Comparison of ENCODE assay signal across 21 mouse cellular contexts in the genomic region with DNA sequence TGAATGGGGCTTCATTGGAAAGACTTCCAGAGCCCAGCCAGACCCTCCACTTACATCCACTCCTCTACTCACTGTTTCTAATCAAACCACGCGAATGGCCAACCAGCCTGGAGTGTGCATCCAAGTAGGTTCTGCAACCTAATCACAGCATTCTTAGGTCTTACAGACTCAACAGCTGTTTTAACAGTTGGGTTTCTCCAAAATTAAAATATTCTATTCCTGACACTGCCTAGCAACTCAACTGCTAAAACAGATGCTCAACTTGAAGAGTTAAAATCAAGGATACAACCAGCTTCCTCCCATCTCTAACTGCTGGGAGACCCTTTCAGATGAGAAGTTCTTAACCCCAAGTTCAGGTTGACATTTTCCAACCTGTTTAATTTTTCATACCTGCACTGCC.
DNase-seq lines count a peak whose midpoint lies in the region; ATAC-seq and TF ChIP-seq lines count a peak whose summit lies in the region.
"Had no signal": no experiment of that assay in that cellular context is flagged by ENCODE, and none has a peak within 500 bp of the region (broad histone marks: within the 10 kb centered on the region; RNA-seq: fewer than 3 reads in every experiment).

No protein-coding gene starts in this region.

- no peak for DNase-seq in forebrain, postnatal 0 days
- DNase-seq in forebrain, embryonic 11.5 days (ENCODE audit: low spot score) = no peak
- peak; percentile 4 for DNase-seq in layer of hippocampus, adult 11-12 months (ENCODE audit: low spot score)
- no peak for DNase-seq in layer of hippocampus, postnatal 36 days
- peak; percentile 13 to 40 for DNase-seq in left cerebral cortex, postnatal 25 days (ENCODE audit: low spot score in 2 of 2)
- no peak for DNase-seq in left cerebral cortex, adult 2 months (ENCODE audit: extremely low spot score in 1 of 2, low spot score in 2 of 2)
- DNase-seq in brain, adult 2 months (ENCODE audit: low read depth, low spot score) = peak; percentile 45
- DNase-seq in lung, postnatal 25 days (ENCODE audit: low spot score) = no peak
- DNase-seq: adrenal gland, adult 8-10 months; adrenal gland, postnatal 25 days; cerebellum, adult 18-20 months; cerebellum, adult 9-10 months; cerebellum, postnatal 14 days; gastrocnemius, adult 2 months; gastrocnemius, postnatal 14 days had no signal

- 0 out of 2 replicates have a peak, but pooled peaks cover 5% of the 10 kb centered on the region for H3K4me1 ChIP-seq in forebrain, postnatal 0 days (ENCODE audit: insufficient read depth)
- H3K4me1 ChIP-seq in forebrain, embryonic 11.5 days (replicated peaks; ENCODE audit: control insufficient read depth, insufficient read depth, low read length) = no peaks in the 10 kb centered on the region
- H3K4me1 ChIP-seq: hindbrain, embryonic 12.5 days; hindbrain, embryonic 15.5 days had no signal

- no peak overlapping the region for H3K27ac ChIP-seq in forebrain, postnatal 0 days (ENCODE audit: low read depth, low read length)
- no peak overlapping the region for H3K27ac ChIP-seq in forebrain, embryonic 11.5 days (ENCODE audit: low read depth, low read length)
- no peak overlapping the region for H3K27ac ChIP-seq in left cerebral cortex, adult 2 months
- H3K27ac ChIP-seq: forebrain, embryonic 10.5 days; gastrocnemius, adult 2 months; hindbrain, embryonic 12.5 days; hindbrain, embryonic 15.5 days had no signal

- H3K9ac ChIP-seq in forebrain, postnatal 0 days = no peak overlapping the region
- no peak overlapping the region for H3K9ac ChIP-seq in forebrain, embryonic 11.5 days (ENCODE audit: low read length)
- H3K9ac ChIP-seq: hindbrain, embryonic 12.5 days; hindbrain, embryonic 15.5 days had no signal

- 61% methylated on average over 2 of the region's 2 CpGs for WGBS in forebrain, postnatal 0 days
- WGBS in forebrain, embryonic 11.5 days = 79% methylated on average over 2 of the region's 2 CpGs

- H3K4me3 ChIP-seq in forebrain, postnatal 0 days (ENCODE audit: low read depth, low read length) = no peak overlapping the region
- H3K4me3 ChIP-seq in forebrain, embryonic 11.5 days (ENCODE audit: low read depth, low read length) = no peak overlapping the region
- no peak overlapping the region for H3K4me3 ChIP-seq in left cerebral cortex, adult 2 months
- H3K4me3 ChIP-seq: forebrain, embryonic 10.5 days; gastrocnemius, adult 2 months; hindbrain, embryonic 12.5 days; hindbrain, embryonic 15.5 days had no signal

- intact Hi-C loops in left cerebral cortex, postnatal 25 days (cut with DNase I) = loop anchor here (2.0 kb wide), 1 partner anchor 28 kb away; no protein-coding TSS in a partner anchor
- intact Hi-C loops in left cerebral cortex, adult 2 months (cut with DNase I) = no loop called here

- no peaks in the 10 kb centered on the region for H3K27me3 ChIP-seq in forebrain, postnatal 0 days (ENCODE audit: insufficient read depth, low read length)
- no peaks in the 10 kb centered on the region for H3K27me3 ChIP-seq in forebrain, embryonic 11.5 days (ENCODE audit: control insufficient read depth, insufficient read depth, low read length)
- H3K27me3 ChIP-seq: hindbrain, embryonic 12.5 days; hindbrain, embryonic 15.5 days had no signal

- no peak overlapping the region for H3K4me2 ChIP-seq in forebrain, postnatal 0 days (ENCODE audit: low read depth)
- no peak overlapping the region for H3K4me2 ChIP-seq in forebrain, embryonic 11.5 days (ENCODE audit: low read depth, low read length, severe bottlenecking)
- H3K4me2 ChIP-seq: heart, embryonic 11.5 days; hindbrain, embryonic 12.5 days; hindbrain, embryonic 15.5 days had no signal

- no peaks in the 10 kb centered on the region for H3K36me3 ChIP-seq in forebrain, postnatal 0 days (ENCODE audit: insufficient read depth)
- no peaks in the 10 kb centered on the region for H3K36me3 ChIP-seq in forebrain, embryonic 11.5 days (ENCODE audit: control insufficient read depth, insufficient read depth, low read length)
- H3K36me3 ChIP-seq: hindbrain, embryonic 12.5 days; hindbrain, embryonic 15.5 days had no signal

- TF ChIP-seq CTCF in forebrain, postnatal 0 days (IDR thresholded peaks at IDR 0.05; ENCODE audit: low read depth) = no peak
- TF ChIP-seq CTCF in left cerebral cortex, adult 2 months (IDR thresholded peaks at IDR 0.05) = no peak

- ATAC-seq in forebrain, postnatal 0 days = peak; percentile 51
- no peak for ATAC-seq in forebrain, embryonic 11.5 days (replicated peaks; ENCODE audit: low FRiP score)
- ATAC-seq: activated CD4-positive, CD25-positive, alpha-beta regulatory T cell, adult 4 months; forebrain, embryonic 14.5 days had no signal

- H3K9me3 ChIP-seq in forebrain, postnatal 0 days (ENCODE audit: low read length) = no peaks in the 10 kb centered on the region
- H3K9me3 ChIP-seq in forebrain, embryonic 11.5 days (ENCODE audit: control insufficient read depth, low read length) = no peaks in the 10 kb centered on the region; the same call in 1 of the 2 replicates
- H3K9me3 ChIP-seq: forebrain, embryonic 10.5 days; hindbrain, embryonic 12.5 days; hindbrain, embryonic 15.5 days had no signal

Comparison
In these comparisons a context has a peak if more than half of its experiments do, and no peak if none do; other contexts are left out.
1. DNase-seq: peak in layer of hippocampus, adult 11-12 months (single experiment), left cerebral cortex, postnatal 25 days (2 of 2) and brain, adult 2 months (single experiment); none in forebrain, postnatal 0 days (single experiment), forebrain, embryonic 11.5 days (single experiment), layer of hippocampus, postnatal 36 days (0 of 2), left cerebral cortex, adult 2 months (0 of 2) and lung, postnatal 25 days (single experiment).